Mouse (Mus musculus) heart, postnatal 0 days (tissue): ENCODE measurements around the gene Apc2. TPM values are rescaled to one million over a fixed set of nuclear protein-coding genes. Genes with fewer than 3 reads are reported as not detected.

Experiments used
- ATAC-seq: fragments of 200-750 bp; cut with Nextera tagmentation; 2 replicates; pipeline ENCODE4 v1.8.0; 2017; ENCODE audit warnings: low read depth, moderate number of reproducible peaks, moderate library complexity; ENCODE audit not compliant: insufficient read depth
- DNase-seq: peaks from one replicate; pipeline ENCODE4 v3.0.0-alpha.2; 2016; ENCODE audit warnings: low spot score
- H3K27ac ChIP-seq: fragments of 300-500 bp; sonication (generic); 2 replicates; pipeline ENCODE4 v1.5.1; 2014; ENCODE audit warnings: low read depth, mild to moderate bottlenecking
- H3K27me3 ChIP-seq: fragments of 300-500 bp; sonication (generic); 2 replicates; pipeline ENCODE4 v1.6.1; 2014; ENCODE audit warnings: low read length, mixed read lengths; ENCODE audit not compliant: control insufficient read depth, insufficient read depth
- H3K36me3 ChIP-seq: fragments of 300-500 bp; sonication (generic); replicated peaks from 2 replicates; pipeline ENCODE4 v1.6.1; 2014; ENCODE audit warnings: low read length, mixed read lengths; ENCODE audit not compliant: control insufficient read depth, insufficient read depth
- H3K4me1 ChIP-seq: fragments of 300-500 bp; sonication (generic); 2 replicates; pipeline ENCODE4 v1.6.1; 2014; ENCODE audit warnings: antibody characterized with exemption; ENCODE audit not compliant: control insufficient read depth, insufficient read depth
- H3K4me2 ChIP-seq: fragments of 300-500 bp; sonication (generic); 2 replicates; pipeline ENCODE4 v1.6.1; 2014; ENCODE audit warnings: low read depth, mild to moderate bottlenecking, low read length, moderate library complexity
- H3K4me3 ChIP-seq: fragments of 300-500 bp; sonication (generic); 2 replicates; pipeline ENCODE4 v1.5.1; 2014; ENCODE audit warnings: low read depth, low read length
- H3K9ac ChIP-seq: fragments of 300-500 bp; sonication (generic); replicated peaks from 2 replicates; pipeline ENCODE4 v1.6.1; 2014; ENCODE audit warnings: low read depth, low read length, mixed read lengths
- H3K9me3 ChIP-seq: fragments of 300-500 bp; sonication (generic); replicated peaks from 2 replicates; pipeline ENCODE4 v1.6.1; 2016; ENCODE audit warnings: low read length; ENCODE audit not compliant: control insufficient read depth
- CTCF ChIP-seq: IDR thresholded peaks from 2 replicates; pipeline ENCODE4 v1.5.1; 2016; ENCODE audit warnings: antibody characterized with exemption, control low read depth, low read depth
- EP300 ChIP-seq: IDR thresholded peaks from 2 replicates; pipeline ENCODE4 v1.6.1; 2016; ENCODE audit warnings: antibody characterized with exemption, low read depth
- WGBS: fragments of 180-500 bp; shearing (Covaris S2); extraction: QIAGEN DNeasy Blood & Tissue Kit; methylation state at CpG from one replicate; pipeline ENCODE4 v1.1.7; 2014; 5-methylcytosine and 5-hydroxymethylcytosine counted together
- polyA plus RNA-seq: library from polyadenylated mRNA; unstranded; fragments of >200 nt; fragmentation: Nextera tagmentation; extraction: Ambion mirVana; gene quantifications from 2 replicates; pipeline ENCODE4 v1.2.1, GENCODE M21; 2015
- total RNA-seq: library from RNA; depleted of rRNA; stranded (reverse); fragments of >200 nt; gene quantifications from 2 replicates; pipeline ENCODE4 v1.2.3, GENCODE M21; 2014; ENCODE audit warnings: low replicate concordance

Apc2 gene
- total and polyA plus RNA-seq, 2 experiments from 2014 or later, result 0.83 to 3.4 TPM

DNA sequence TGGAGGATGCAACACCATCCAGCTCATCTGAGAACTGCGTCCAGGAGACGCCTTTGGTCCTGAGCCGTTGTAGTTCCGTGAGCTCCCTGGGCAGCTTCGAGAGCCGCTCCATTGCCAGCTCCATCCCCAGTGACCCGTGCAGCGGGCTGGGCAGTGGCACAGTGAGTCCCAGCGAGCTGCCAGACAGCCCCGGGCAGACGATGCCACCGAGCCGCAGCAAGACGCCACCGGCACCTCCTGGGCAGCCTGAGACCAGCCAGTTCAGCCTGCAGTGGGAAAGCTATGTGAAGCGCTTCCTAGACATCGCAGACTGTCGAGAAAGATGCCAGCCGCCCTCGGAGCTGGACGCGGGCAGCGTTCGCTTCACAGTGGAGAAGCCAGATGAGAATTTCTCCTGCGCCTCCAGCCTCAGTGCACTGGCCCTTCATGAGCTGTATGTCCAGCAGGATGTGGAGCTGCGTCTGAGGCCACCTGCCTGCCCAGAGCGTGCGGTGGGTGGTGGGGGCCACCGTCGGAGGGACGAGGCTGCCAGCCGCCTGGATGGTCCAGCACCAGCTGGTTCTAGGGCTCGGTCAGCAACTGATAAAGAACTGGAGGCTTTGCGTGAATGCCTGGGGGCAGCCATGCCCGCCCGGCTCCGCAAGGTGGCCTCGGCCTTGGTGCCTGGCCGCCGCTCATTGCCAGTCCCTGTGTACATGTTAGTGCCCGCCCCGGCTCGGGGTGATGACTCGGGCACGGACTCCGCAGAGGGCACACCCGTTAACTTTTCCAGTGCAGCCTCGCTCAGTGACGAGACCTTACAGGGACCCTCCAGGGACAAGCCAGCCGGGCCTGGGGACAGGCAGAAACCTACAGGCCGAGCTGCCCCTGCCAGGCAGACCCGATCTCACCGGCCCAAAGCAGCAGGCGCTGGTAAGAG, 17.1 kb downstream of the Apc2 start:
- ATAC-seq (no peak), DNase-seq (no peak)
- Histone ChIP-seq H3K4me3 (no peak overlapping the region), H3K4me2 (no peak overlapping the region), H3K27ac (no peak overlapping the region), H3K9me3 (no peaks in the 10 kb centered on the region), H3K36me3 (no peaks in the 10 kb centered on the region), H3K27me3 (peaks cover 71% of the 10 kb centered on the region), H3K9ac (no peak overlapping the region), H3K4me1 (peaks cover 27% of the 10 kb centered on the region)
- 61% methylated on average over 54 of the region's 54 CpGs for WGBS
- TF ChIP-seq EP300 (no peak), CTCF (no peak)

- DNase-seq (no peak), ATAC-seq (no peak)
- TF ChIP-seq EP300, result no peak
- no peak for TF ChIP-seq CTCF
- no peak overlapping the region for H3K9ac ChIP-seq
- 18% methylated on average over 20 of the region's 20 CpGs for WGBS
- H3K4me3 ChIP-seq, result no peak overlapping the region
- peaks cover 27% of the 10 kb centered on the region for H3K4me1 ChIP-seq
- H3K9me3 ChIP-seq, result no peaks in the 10 kb centered on the region
- peaks cover 6% of the 10 kb centered on the region for H3K36me3 ChIP-seq
- no peak overlapping the region for H3K27ac ChIP-seq
- peaks cover 66% of the 10 kb centered on the region for H3K27me3 ChIP-seq
- H3K4me2 ChIP-seq, result peak overlapping the region; percentile 11; the same call in 1 of the 2 replicates
Observed at GRCm38 (mm10) chr10:80313627-80314201, 17.9 kb downstream of the Apc2 start.

DNA sequence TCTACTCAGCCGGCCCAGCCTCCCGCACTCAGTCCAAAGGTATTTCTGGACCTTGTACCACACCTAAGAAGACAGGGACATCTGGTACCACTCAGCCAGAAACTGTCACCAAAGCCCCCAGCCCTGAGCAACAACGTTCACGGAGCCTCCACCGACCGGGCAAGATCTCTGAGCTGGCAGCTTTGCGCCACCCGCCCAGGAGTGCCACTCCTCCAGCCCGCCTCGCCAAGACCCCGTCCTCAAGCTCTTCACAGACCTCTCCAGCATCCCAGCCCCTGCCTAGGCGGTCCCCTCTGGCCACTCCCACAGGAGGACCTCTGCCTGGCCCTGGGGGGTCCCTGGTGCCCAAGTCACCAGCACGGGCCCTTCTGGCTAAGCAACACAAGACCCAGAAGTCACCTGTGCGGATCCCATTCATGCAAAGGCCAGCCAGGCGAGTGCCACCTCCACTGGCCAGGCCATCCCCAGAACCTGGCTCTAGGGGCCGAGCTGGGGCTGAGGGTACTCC, 18.8 kb downstream of the Apc2 start:
- Histone ChIP-seq H3K9ac (no peak overlapping the region), H3K4me1 (peaks cover 31% of the 10 kb centered on the region), H3K27ac (no peak overlapping the region), H3K36me3 (peaks cover 10% of the 10 kb centered on the region), H3K4me3 (no peak overlapping the region), H3K9me3 (no peaks in the 10 kb centered on the region), H3K27me3 (peaks cover 60% of the 10 kb centered on the region), H3K4me2 (no peak overlapping the region)
- DNase-seq, result no peak
- ATAC-seq, result no peak
- 44% methylated on average over 16 of the region's 16 CpGs for WGBS
- no peak for TF ChIP-seq EP300
- no peak for TF ChIP-seq CTCF

DNA sequence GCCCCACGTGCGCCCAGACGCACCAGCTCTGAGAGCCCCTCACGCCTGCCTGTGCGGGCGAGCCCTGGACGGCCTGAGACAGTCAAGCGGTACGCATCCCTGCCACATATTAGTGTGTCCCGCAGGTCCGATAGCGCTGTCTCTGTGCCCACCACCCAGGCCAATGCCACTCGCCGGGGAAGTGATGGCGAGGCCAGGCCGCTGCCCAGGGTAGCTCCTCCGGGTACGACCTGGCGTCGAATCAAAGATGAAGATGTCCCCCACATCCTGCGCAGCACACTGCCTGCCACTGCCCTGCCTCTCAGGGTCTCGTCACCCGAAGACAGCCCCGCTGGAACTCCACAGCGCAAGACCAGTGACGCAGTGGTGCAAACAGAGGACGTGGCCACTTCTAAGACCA, 19.5 kb downstream of the Apc2 start:
- H3K4me3 ChIP-seq, result no peak overlapping the region
- no peak overlapping the region for H3K9ac ChIP-seq
- H3K27ac ChIP-seq, result no peak overlapping the region
- no peaks in the 10 kb centered on the region for H3K9me3 ChIP-seq
- H3K4me2 ChIP-seq, result no peak overlapping the region
- H3K36me3 ChIP-seq, result peaks cover 10% of the 10 kb centered on the region
- WGBS, result 38% methylated on average over 27 of the region's 27 CpGs
- ATAC-seq (no peak), DNase-seq (no peak)
- peaks cover 56% of the 10 kb centered on the region for H3K27me3 ChIP-seq
- H3K4me1 ChIP-seq, result peaks cover 34% of the 10 kb centered on the region
- no peak for TF ChIP-seq CTCF

DNA sequence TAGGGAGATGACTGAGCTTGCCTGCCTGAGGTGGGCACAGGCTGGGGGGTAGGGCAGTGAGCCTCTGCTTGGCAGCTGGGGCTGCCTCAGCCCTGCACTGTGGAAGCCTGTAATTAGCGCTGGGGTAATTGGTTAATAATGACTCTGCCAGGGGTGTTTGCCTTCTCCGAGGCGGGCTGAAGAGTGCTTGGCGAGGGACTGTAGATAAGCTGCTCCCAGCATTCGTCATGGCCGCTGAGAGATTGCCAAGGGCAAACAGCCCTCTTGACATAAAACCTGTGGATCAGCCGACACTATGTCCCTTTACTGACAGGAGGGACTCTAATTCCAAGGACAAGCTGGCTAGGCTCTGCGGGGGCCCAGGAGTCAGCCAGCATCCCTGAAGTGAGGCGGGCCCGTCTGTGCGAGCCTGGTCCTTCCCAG, 20.6 kb downstream of the Apc2 start:
- H3K36me3 ChIP-seq, result peaks cover 10% of the 10 kb centered on the region
- 15% methylated on average over 11 of the region's 11 CpGs for WGBS
- ATAC-seq (peak; percentile 53), DNase-seq (peak; percentile 62)
- H3K4me3 ChIP-seq, result no peak overlapping the region
- TF ChIP-seq EP300 (no peak), CTCF (no peak)
- H3K27ac ChIP-seq, result peak overlapping the region; percentile 40
- peaks cover 46% of the 10 kb centered on the region for H3K27me3 ChIP-seq
- peaks cover 34% of the 10 kb centered on the region for H3K4me1 ChIP-seq
- H3K9me3 ChIP-seq, result no peaks in the 10 kb centered on the region
- H3K4me2 ChIP-seq, result peak overlapping the region; percentile 27
- H3K9ac ChIP-seq, result 0 out of 2 replicates have a peak overlapping the region, but pooled peaks have one; percentile 14
